Mouse (Mus musculus): Measurements from ENCODE around the gene Rap1gap.

Rap1gap gene

GRCm38 (mm10) chr4:137661547-137661946 is 3.0 kb upstream of the Rap1gap start:
- DNase-seq (ENCODE audit: low spot score), result no peak

DNA sequence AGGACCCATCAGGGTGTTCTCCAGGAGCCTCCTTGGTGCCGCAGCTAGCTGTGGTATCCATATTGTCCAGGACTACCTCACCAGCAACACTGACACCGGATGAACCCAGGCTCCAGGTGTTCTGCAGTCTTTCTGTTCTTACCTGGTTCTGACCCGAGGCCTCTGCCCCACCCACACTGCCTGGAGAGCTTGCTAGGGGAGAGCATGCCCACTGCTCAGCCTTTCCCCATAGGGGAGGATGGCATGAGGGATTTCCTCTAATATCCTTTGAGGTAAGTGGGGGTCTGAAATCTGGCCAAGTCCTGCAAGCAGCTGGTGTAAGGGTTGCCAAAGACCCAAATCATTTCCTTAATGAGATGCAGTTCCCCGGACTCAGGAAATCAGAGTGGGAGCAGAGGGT is 1.0 kb upstream of the Rap1gap start:
- no peak for DNase-seq (ENCODE audit: low spot score)

GRCm38 (mm10) chr4:137664980-137665675 is 602 bp downstream of the Rap1gap start:
- no peak for DNase-seq (ENCODE audit: low spot score)

GRCm38 (mm10) chr4:137665791-137666190 is 1.3 kb downstream of the Rap1gap start:
- no peak for DNase-seq (ENCODE audit: low spot score)

DNA sequence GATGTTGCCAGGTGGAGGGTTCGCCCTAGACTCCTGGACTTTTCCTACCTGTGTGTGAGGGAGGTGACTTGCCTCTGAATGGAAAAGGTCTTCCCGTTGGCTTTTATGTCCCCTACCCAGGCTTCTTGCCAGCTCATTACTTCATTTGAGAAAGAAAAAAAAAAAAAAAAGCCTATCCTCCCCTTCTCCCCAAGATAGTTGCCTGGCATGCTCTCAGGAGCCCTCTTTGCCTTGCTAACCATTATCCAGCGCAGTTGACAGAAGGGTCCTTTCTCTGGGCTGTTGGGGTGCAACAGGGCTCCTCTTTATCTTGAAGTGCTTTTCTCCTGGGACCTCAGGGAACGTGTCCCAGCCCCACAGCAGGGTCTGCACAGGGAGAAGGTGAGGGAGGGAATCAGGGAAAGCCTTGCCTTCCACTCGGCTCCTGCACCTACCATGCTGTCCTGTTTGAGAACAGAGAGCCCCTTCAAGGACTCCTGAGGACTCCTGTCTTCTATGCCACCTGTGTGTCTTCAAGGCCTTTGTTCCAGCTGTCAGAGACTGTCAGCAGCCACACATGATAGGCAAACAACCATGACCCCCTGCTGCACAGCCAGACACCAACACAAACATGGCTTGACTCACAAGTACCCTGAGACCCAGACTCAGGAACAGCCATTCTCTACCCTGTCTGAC is 1.9 kb downstream of the Rap1gap start:
- no peak for DNase-seq (ENCODE audit: low spot score)

DNA sequence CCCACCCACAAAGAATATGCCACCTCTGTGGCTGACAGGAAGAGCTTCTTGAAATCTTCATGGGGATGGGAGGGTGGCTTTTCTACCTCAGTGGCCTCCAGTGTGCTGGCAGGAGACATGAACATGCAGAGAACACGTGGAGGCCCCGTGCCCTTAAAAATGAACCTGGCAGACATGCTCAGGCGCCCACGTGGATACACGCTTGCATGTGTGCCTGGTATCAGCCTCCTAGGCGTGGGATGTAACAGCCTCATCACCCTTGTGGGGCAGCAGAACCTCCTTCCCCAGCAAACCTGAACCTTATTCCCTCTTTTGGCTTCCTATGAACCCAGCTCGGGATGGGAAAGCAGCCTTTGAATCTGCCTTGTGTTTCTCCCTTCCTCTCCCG is 2.4 kb downstream of the Rap1gap start:
- DNase-seq (ENCODE audit: low spot score), result no peak

DNA sequence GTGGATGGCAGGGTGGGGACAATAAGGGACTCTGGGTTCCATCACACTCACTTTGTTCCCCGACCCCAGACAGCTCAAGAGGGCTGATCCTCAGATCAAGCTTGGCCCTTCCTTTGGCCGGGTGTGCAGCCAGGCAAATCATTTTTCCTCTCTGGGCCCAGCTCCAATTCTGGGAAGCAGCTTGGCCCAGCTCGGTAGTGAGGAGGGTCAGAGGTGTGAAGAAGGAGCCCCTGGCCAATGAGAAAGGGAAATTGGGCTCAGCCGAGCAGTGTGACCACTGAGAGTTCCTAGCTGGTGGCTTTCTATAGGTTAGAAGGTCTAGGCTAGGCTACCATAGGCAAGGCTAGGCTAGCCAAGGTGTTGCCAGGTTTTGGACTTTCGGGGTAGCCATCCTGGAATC is 3.2 kb downstream of the Rap1gap start:
- DNase-seq (ENCODE audit: low spot score), result no peak

GRCm38 (mm10) chr4:137671711-137672500 is 7.4 kb downstream of the Rap1gap start:
- DNase-seq (ENCODE audit: low spot score), result no peak

DNA sequence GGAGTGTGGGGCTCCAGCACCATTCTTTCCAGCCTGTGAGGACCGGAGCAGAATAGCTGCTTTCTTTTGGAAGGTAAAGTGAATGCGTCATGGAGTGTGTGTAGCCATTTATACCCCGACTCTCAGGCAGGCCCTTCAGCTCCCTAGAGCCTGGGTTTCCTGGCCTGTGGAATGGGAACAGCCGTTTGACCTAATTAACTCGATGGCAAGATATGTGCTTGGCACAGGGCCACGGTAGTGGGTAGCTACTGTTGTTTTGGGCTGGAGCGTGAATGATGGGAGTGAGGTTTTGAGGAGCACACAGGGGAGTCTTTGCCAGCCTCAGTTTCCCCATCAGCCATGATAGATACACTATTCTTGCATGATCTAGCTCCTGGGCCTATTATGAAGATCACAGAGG is 11.0 kb downstream of the Rap1gap start:
- no peak for DNase-seq (ENCODE audit: low spot score)

- DNase-seq (ENCODE audit: low spot score), result peak; percentile 89
Observed at GRCm38 (mm10) chr4:137676057-137676456, 11.5 kb downstream of the Rap1gap start.

DNA sequence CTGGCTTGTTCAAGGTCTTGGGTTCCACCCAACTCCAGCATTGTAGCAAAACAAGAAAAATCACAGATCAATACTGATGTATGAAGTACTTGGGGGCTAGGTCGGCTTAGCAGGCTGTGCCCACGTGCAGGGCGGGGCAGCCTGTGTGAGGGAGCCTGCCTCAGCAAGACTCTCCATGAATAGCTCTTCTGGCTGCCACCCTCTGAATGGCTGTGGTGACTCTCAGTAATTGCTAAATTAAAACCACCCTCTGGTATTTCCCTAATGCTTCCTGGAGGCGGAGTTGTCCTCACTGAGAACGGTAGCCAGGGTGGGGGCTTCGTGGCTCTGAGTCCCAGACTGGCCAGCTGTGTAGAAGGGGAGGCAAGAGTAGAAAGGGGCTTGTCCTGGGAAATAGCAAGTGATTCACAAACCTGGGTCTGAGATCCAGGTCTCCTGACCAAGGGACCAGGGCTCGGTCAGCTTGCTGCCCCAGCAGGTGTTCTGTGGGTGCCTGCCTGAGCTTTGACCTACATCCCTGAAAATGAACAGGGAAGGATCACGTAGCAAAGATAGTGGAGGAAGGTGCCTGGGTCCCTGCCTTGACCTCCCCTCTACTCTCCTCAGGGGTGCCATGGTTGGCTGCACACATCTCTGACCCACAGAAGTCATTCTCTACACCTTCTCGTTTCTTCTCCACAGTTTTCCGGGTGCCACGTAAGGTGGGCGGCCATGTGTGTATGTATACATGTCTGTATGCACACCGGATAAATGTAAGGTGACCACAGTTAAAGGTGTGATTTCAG is 12.4 kb downstream of the Rap1gap start:
- no peak for DNase-seq (ENCODE audit: low spot score)

DNA sequence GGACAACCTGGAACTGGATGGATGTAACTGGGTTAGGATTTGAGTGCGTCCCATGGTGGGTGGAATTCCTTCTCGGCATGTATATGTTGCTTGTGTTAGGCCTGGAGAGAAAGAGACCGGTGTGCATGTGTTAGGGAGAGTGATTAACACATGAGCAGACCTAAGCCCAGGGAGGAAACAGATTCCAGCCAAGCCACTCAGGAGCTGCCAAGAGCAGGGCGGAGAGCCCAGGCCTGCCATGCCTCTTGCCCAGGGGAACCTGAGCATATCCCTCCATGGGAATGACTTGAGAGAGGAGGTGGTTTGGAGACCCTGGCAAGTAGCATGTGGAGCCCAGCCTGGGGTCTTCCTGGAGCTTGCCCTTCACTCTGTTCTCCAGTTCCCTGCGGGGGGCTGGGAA is 13.4 kb downstream of the Rap1gap start:
- no peak for DNase-seq (ENCODE audit: low spot score)

- DNase-seq (ENCODE audit: low spot score), result no peak
Observed at GRCm38 (mm10) chr4:137678568-137678967, 14.0 kb downstream of the Rap1gap start.

GRCm38 (mm10) chr4:137679979-137680550 is 15.5 kb downstream of the Rap1gap start:
- no peak for DNase-seq (ENCODE audit: low spot score)

- no peak for DNase-seq (ENCODE audit: low spot score)
Observed at GRCm38 (mm10) chr4:137680721-137681120, 16.2 kb downstream of the Rap1gap start.

DNA sequence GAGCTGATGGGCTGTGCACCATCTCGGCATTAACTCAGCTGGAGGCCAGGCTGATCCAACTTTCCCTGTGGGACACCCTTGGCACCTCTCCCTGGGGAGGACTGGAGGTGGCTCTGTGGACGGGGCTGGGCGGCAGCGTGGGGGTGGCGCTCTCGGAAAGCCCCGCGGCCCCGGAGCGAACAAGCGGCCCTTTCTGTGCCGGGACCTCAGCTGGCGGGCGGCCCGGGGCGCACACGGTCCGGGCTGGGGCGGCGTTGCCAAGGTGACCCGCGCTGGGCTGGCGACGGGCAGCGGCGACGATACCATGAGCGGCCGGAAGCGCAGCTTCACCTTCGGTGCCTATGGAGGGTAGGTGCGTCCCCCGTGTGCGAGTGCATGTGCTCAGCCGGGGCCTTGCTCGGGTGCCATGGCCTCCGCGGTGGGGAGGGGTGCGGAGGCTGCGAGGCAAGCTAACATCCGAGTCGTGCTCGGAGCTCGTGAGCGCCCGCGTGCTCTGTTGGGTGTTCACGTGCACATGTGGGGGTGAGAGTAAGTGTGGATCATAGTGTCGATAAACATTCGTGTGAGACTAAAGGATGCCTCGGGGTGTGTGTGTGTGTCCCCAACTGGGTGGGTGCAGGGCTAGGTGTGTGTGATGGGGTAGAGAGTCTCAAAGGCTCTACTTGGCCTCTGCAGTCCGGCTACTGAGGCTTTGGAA is 17.0 kb downstream of the Rap1gap start:
- peak; percentile 74 for DNase-seq (ENCODE audit: low spot score)

GRCm38 (mm10) chr4:137682961-137683453 is 18.5 kb downstream of the Rap1gap start:
- DNase-seq (ENCODE audit: low spot score), result peak; percentile 73

- DNase-seq (ENCODE audit: low spot score), result no peak
Observed at GRCm38 (mm10) chr4:137684830-137685343, 20.4 kb downstream of the Rap1gap start.

GRCm38 (mm10) chr4:137686303-137686702 is 21.8 kb downstream of the Rap1gap start:
- DNase-seq (ENCODE audit: low spot score), result no peak

DNA sequence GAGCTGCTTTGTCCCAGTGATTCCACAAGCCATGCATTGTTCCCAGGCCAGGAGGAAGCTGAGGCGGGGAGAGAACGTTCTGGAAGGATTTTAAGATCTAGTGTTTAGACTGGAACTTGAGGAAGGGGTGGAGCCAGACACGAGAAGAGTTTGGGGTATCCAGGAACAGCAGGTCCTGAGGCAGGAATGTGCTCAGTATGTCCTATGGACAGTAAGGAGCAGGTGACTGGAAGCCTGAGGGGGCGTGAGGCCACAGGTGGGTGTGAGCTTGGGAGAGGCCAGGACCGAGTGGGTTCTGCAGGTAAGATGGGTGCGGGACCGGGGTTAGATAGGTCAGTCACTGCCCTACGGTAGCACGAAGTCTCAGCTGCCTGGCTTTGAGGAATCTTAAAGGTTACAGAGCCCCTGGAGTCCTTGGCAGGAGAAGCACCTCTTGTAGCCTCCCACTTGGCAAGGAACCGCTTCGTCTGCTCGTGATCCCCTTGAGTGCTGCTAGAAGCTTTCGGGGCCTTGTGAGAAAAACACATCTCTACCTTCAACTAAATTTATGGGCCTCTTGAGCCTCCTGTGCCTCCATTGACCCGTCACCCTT is 22.8 kb downstream of the Rap1gap start:
- no peak for DNase-seq (ENCODE audit: low spot score)

All from testis, postnatal 10 days (tissue).